Mouse (Mus musculus) embryonic facial prominence, embryonic 15.5 days (tissue): ENCODE measurements around the gene Fhit. TPM values are rescaled to one million over a fixed set of nuclear protein-coding genes. Genes with fewer than 3 reads are reported as not detected.

Source experiments
- ATAC-seq: fragments of 200-750 bp; cut with Nextera tagmentation; 2 replicates; pipeline ENCODE4 v1.8.0; 2017; ENCODE audit warnings: low read depth, moderate TSS enrichment; ENCODE audit not compliant: insufficient number of reproducible peaks, low FRiP score, low TSS enrichment
- H3K27ac ChIP-seq: fragments of 300-500 bp; sonication (generic); replicated peaks from 2 replicates; pipeline ENCODE4 v1.5.1; 2015; ENCODE audit warnings: mild to moderate bottlenecking, inconsistent platforms
- H3K27me3 ChIP-seq: fragments of 300-500 bp; sonication (generic); 2 replicates; pipeline ENCODE4 v1.6.1; 2015; ENCODE audit warnings: inconsistent platforms
- H3K36me3 ChIP-seq: fragments of 300-500 bp; sonication (generic); 2 replicates; pipeline ENCODE4 v1.6.1; 2015; ENCODE audit warnings: mild to moderate bottlenecking, inconsistent platforms
- H3K4me1 ChIP-seq: fragments of 300-500 bp; sonication (generic); 2 replicates; pipeline ENCODE4 v1.6.1; 2015; ENCODE audit warnings: inconsistent platforms
- H3K4me2 ChIP-seq: fragments of 300-500 bp; sonication (generic); replicated peaks from 2 replicates; pipeline ENCODE4 v1.6.1; 2015; ENCODE audit warnings: mild to moderate bottlenecking, inconsistent platforms
- H3K4me3 ChIP-seq: fragments of 300-500 bp; sonication (generic); replicated peaks from 2 replicates; pipeline ENCODE4 v1.5.1; 2015; ENCODE audit warnings: mild to moderate bottlenecking, inconsistent platforms
- H3K9ac ChIP-seq: fragments of 300-500 bp; sonication (generic); 2 replicates; pipeline ENCODE4 v1.6.1; 2015; ENCODE audit warnings: inconsistent platforms
- H3K9me3 ChIP-seq: fragments of 300-500 bp; sonication (generic); replicated peaks from 2 replicates; pipeline ENCODE4 v1.6.1; 2016; ENCODE audit warnings: inconsistent platforms
- WGBS: fragments of 180-500 bp; shearing (Covaris S2); methylation state at CpG from one replicate; pipeline ENCODE4 v1.1.7; 2015; 5-methylcytosine and 5-hydroxymethylcytosine counted together
- polyA plus RNA-seq: library from polyadenylated mRNA; unstranded; fragments of >200 nt; fragmentation: Nextera tagmentation; extraction: Ambion mirVana; gene quantifications from 2 replicates; pipeline ENCODE4 v1.2.1, GENCODE M21; 2015

Gene Fhit
- polyA plus RNA-seq, 1 experiment from 2014 or later = 8.7 TPM

DNA sequence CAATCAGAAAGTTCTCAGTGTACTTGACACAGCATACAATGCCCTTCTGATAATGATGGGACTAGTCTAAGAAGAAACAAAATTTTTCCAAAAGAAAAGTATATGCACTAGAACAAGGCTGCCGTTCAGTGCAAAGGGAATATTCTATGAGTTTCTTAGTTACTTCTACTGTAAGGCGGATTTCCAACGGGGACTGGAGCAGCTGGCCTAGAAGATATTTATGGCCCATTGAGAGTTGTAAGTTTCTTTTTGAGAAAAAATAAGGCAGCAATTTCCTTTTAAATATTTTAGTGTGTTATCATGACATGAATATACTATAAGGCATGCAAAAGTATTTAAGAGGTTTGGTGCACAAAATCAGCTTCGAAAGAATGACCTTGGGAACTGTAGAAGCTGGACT lies 1410.5 kb downstream of the Fhit start:
- no peak overlapping the region for H3K27ac ChIP-seq
- no peaks in the 10 kb centered on the region for H3K27me3 ChIP-seq
- no peak overlapping the region for H3K4me2 ChIP-seq
- no peak for ATAC-seq
- no peaks in the 10 kb centered on the region for H3K4me1 ChIP-seq
- H3K9ac ChIP-seq = no peak overlapping the region
- H3K36me3 ChIP-seq = no peaks in the 10 kb centered on the region
- H3K4me3 ChIP-seq = no peak overlapping the region
- WGBS = 85% methylated on average over 4 of the region's 4 CpGs
- no peaks in the 10 kb centered on the region for H3K9me3 ChIP-seq

DNA sequence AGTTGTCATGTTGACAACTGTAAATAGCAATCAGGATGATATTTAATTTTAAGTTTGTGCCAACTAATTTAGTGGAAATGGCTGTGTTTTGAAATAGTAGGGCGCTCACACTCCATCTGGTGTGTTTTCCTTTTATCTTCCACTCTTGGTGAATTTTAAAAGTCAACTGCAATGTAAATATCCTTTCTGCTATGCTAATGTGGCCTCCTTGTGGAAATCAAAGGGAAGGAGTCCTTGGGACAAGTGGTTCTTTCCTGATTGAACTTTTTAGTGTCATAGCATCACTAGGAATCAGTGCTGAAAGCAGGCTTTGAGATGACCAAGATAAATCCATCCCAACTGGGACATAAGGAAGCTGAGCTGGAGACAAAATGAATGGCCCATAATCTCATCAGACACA lies 1413.1 kb downstream of the Fhit start:
- 86% methylated on average over 1 of the region's 1 CpGs for WGBS

DNA sequence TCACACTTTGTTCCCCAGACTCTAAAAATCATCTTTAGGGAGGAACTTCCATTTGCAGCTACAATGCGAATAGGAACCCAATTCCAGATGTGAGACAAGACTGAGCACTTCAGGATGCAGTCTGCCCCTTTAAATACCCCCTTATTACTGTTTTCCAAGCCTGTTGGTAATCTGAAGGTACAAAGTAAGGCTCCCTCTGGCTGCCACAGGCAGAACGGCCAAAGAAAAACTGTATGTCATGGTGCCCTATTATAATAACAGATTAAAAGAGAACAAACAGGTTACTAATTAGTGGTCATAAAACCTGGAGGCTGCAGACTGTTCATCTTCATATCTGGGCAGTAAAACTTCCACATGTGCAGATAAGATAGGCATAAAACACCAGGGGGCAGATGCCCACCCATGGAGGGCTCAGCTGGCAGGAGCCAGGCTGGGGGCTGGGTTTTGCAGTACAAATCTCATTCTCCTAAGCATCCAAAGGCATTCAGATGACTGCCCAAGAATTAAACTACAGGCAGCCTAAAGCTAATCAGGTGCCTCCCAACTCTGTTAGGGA lies 1439.8 kb downstream of the Fhit start:
- WGBS = 41% methylated on average over 2 of the region's 2 CpGs
- no peak for ATAC-seq

More for the DNA sequence above, 1413.1 kb downstream of the Fhit start:
- H3K9ac ChIP-seq = no peak overlapping the region
- H3K9me3 ChIP-seq = no peaks in the 10 kb centered on the region
- no peak overlapping the region for H3K27ac ChIP-seq
- no peaks in the 10 kb centered on the region for H3K27me3 ChIP-seq
- H3K4me3 ChIP-seq = no peak overlapping the region
- ATAC-seq = no peak
- no peak overlapping the region for H3K4me2 ChIP-seq
- H3K36me3 ChIP-seq = no peaks in the 10 kb centered on the region
- H3K4me1 ChIP-seq = no peaks in the 10 kb centered on the region

DNA sequence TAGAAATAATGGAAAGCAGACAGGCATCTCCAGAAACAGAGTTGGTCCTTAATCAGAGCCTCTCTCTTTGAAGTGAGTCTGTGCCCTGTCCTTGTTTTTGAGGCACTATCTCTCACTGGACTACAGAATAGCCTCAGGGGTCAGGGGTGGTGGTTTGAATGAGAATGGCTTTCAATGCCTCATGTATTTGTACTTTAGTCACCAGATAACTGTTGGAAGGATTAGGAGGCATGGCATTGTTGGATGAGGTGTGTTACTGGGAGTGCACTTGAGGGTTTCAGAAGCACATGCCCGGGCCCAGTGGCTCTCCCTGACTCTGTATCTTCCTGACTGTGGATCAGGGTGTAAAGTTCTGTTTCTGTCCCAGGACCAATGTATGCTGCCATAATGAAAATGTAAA lies 1463.2 kb downstream of the Fhit start:
- no peaks in the 10 kb centered on the region for H3K27me3 ChIP-seq
- H3K4me2 ChIP-seq = no peak overlapping the region
- ATAC-seq = no peak
- H3K4me1 ChIP-seq = no peaks in the 10 kb centered on the region
- H3K27ac ChIP-seq = no peak overlapping the region
- no peaks in the 10 kb centered on the region for H3K9me3 ChIP-seq
- H3K36me3 ChIP-seq = no peaks in the 10 kb centered on the region
- H3K9ac ChIP-seq = no peak overlapping the region
- WGBS = 77% methylated on average over 1 of the region's 1 CpGs
- H3K4me3 ChIP-seq = no peak overlapping the region

More for the DNA sequence above, 1439.8 kb downstream of the Fhit start:
- Histone ChIP-seq H3K9me3 (no peaks in the 10 kb centered on the region), H3K36me3 (no peaks in the 10 kb centered on the region), H3K4me1 (no peaks in the 10 kb centered on the region), H3K4me2 (no peak overlapping the region), H3K4me3 (no peak overlapping the region), H3K27me3 (no peaks in the 10 kb centered on the region), H3K9ac (no peak overlapping the region), H3K27ac (no peak overlapping the region)

DNA sequence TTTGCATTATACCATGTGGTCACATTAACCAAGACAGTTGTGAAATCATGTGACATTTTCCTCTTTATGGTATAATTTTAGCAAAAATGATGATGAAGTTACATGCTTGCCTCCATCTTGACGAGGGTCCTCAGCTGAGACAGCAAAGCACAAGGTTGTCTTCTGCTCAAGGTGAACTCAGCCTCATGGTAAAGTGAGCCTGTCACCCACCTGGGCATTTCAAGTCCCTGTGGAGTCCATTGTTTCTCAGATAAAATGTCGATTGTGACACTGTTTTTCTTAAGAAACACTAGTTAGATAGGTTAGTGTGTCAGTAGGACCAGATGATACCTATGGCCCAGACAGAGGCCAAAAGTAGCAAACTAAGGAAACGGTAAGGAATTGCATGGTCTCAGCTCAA lies 1464.7 kb downstream of the Fhit start:
- WGBS = 81% methylated on average over 3 of the region's 3 CpGs
- Histone ChIP-seq H3K4me3 (no peak overlapping the region), H3K9ac (no peak overlapping the region), H3K9me3 (no peaks in the 10 kb centered on the region), H3K27ac (no peak overlapping the region), H3K27me3 (no peaks in the 10 kb centered on the region), H3K4me1 (no peaks in the 10 kb centered on the region), H3K4me2 (no peak overlapping the region), H3K36me3 (no peaks in the 10 kb centered on the region)
- ATAC-seq = no peak

DNA sequence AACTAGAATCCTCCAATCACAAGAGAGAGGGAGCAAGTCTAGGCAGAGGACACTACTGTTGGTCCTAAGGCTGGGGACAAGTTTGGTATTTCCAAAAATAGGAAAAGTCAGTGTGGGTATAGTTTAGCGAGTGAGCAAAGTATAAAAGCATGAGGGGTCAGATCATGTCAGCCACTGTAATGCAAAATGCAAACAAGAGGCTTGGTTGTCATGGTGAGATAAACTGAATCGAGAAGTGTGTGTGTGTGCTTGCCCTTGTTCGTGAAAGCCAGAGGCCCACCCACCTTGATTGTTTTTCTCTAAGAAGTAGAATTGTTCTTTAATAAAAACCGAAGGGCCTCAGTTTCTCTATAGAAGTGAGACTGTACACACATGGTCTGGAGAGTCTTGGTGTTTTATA lies 1465.8 kb downstream of the Fhit start:
- H3K4me2 ChIP-seq = no peak overlapping the region
- H3K9me3 ChIP-seq = no peaks in the 10 kb centered on the region
- no peaks in the 10 kb centered on the region for H3K4me1 ChIP-seq
- no peak overlapping the region for H3K4me3 ChIP-seq
- H3K36me3 ChIP-seq = no peaks in the 10 kb centered on the region
- 60% methylated on average over 4 of the region's 4 CpGs for WGBS
- ATAC-seq = no peak
- H3K27ac ChIP-seq = no peak overlapping the region
- H3K27me3 ChIP-seq = no peaks in the 10 kb centered on the region
- H3K9ac ChIP-seq = no peak overlapping the region

DNA sequence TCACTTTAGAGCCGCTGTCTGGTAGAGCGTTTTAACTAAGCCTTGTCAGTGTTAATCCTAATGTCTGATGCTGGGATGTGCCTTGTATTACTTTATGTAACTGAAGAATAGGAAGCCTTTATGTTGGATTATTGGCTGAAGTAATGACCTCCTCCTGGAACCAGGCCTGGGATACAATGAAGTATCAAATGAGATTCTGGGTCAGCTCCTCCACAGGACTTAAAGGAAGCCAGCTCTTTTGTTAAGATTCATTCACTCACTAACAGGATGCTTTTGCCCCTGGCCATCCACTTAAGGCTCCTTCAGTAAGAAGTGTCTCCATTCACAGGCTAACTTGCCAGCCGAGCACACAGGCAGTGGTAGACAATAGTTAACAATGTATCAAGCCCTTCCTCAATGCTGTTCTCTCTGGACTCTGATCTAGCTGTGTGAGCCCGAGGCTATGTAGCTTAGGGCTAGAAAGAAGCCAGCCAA lies 1466.6 kb downstream of the Fhit start:
- no peak overlapping the region for H3K27ac ChIP-seq
- WGBS = 55% methylated on average over 4 of the region's 4 CpGs
- ATAC-seq = no peak
- no peaks in the 10 kb centered on the region for H3K27me3 ChIP-seq
- H3K9me3 ChIP-seq = no peaks in the 10 kb centered on the region
- no peaks in the 10 kb centered on the region for H3K36me3 ChIP-seq
- no peak overlapping the region for H3K4me2 ChIP-seq
- H3K4me1 ChIP-seq = no peaks in the 10 kb centered on the region
- H3K4me3 ChIP-seq = no peak overlapping the region
- H3K9ac ChIP-seq = no peak overlapping the region

DNA sequence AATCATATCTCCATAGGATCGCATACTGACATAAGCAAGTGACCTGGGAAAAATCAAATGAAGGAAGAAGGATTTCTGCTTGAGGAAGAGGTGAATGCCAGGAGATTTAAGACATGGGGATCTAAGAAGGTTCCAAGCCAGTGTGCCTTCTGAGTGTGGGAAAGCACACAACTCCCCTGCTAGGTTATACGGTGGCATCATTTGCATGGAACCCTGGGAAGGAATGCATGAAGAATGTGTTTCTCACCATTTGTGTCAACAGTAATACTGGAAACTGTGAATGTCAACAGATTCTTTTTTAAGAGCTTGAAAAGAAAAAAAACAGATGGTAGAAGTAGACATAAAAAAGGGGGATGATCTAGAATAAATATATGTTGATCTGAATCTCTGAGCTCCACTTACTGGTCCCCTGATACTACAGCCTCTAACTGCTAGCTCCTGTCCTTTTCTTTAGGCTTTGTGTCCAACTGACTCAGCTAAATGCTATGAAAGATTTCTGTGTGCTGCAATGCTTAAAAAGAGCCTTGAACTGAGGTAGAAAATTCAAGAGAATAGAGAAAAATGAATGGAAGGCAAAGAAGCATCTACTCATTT lies 1473.1 kb downstream of the Fhit start:
- no peak overlapping the region for H3K4me3 ChIP-seq
- no peak overlapping the region for H3K4me2 ChIP-seq
- 66% methylated on average over 2 of the region's 2 CpGs for WGBS
- no peaks in the 10 kb centered on the region for H3K4me1 ChIP-seq
- H3K27ac ChIP-seq = no peak overlapping the region
- H3K36me3 ChIP-seq = no peaks in the 10 kb centered on the region
- H3K9ac ChIP-seq = no peak overlapping the region
- no peaks in the 10 kb centered on the region for H3K27me3 ChIP-seq
- no peaks in the 10 kb centered on the region for H3K9me3 ChIP-seq
- ATAC-seq = no peak

DNA sequence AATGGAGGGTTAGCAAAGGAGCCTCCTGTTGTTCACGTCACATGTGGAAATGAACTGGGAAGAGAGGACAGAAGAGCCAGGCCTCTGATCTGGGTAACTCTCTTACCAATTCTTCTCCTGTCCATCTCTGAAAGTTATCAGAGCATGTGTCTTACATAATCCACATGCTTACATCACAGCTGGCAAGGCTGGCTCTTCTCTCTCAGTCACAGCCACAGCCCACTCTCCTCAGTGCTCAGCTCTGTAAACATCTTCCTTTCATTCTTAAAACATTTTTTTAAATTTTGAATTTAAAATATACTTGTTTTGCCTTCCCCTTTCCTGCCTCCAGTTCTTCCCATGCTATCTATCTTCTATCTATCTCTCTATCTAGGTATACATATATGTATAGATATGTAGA lies 1477.5 kb downstream of the Fhit start:
- no peak overlapping the region for H3K4me2 ChIP-seq
- ATAC-seq = no peak
- 65% methylated on average over 1 of the region's 1 CpGs for WGBS

DNA sequence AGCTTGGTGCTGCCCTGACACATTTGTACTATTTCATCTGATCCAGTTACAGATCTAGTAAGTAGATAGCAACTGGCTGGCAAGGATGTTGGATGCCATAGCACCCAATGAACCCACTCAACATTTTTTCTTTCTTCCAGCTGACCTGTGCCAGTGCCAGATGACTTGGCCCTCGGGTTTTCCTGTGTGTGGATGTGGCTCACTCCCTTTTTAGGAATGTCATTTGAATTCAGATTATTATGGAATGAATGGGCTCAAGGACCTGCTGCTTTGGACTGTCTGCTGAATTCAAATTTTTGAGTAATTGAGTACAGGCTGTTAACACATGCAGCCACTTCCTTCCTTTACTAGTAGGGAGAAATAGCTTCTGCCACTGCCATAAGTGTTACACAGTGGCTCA lies 1489.1 kb downstream of the Fhit start:
- H3K9me3 ChIP-seq = no peaks in the 10 kb centered on the region
- H3K27me3 ChIP-seq = no peaks in the 10 kb centered on the region
- H3K27ac ChIP-seq = no peak overlapping the region
- no peaks in the 10 kb centered on the region for H3K36me3 ChIP-seq
- H3K4me3 ChIP-seq = no peak overlapping the region
- 57% methylated on average over 1 of the region's 1 CpGs for WGBS
- no peak for ATAC-seq
- no peak overlapping the region for H3K9ac ChIP-seq
- no peaks in the 10 kb centered on the region for H3K4me1 ChIP-seq
- H3K4me2 ChIP-seq = no peak overlapping the region

More for the DNA sequence above, 1477.5 kb downstream of the Fhit start:
- Histone ChIP-seq H3K36me3 (no peaks in the 10 kb centered on the region), H3K27me3 (no peaks in the 10 kb centered on the region), H3K27ac (no peak overlapping the region), H3K4me3 (no peak overlapping the region), H3K9me3 (no peaks in the 10 kb centered on the region), H3K4me1 (no peaks in the 10 kb centered on the region), H3K9ac (no peak overlapping the region)

DNA sequence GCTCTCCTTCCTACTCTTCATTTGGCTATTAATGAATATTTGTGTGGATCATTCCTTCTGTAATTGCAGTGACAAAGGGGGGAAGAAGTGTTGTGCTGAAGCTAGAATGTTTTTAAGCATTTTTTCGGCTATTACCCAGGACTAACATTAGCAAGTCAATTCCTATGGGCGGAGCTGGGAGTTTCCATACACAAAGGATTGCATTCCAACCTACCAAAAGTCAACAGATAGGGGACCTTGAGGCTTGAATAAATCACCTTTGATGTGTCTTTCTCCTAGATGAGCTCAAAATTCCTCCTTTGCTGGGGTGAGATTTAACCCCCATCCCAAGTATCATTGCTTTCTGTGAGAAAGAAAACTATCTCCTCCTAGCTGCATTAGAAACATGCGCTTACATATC lies 1490.1 kb downstream of the Fhit start:
- H3K4me2 ChIP-seq = no peak overlapping the region
- WGBS = 66% methylated on average over 3 of the region's 3 CpGs
- no peaks in the 10 kb centered on the region for H3K27me3 ChIP-seq
- no peak overlapping the region for H3K27ac ChIP-seq
- no peaks in the 10 kb centered on the region for H3K9me3 ChIP-seq
- no peaks in the 10 kb centered on the region for H3K4me1 ChIP-seq
- ATAC-seq = no peak
- H3K36me3 ChIP-seq = no peaks in the 10 kb centered on the region
- H3K4me3 ChIP-seq = no peak overlapping the region
- no peak overlapping the region for H3K9ac ChIP-seq

DNA sequence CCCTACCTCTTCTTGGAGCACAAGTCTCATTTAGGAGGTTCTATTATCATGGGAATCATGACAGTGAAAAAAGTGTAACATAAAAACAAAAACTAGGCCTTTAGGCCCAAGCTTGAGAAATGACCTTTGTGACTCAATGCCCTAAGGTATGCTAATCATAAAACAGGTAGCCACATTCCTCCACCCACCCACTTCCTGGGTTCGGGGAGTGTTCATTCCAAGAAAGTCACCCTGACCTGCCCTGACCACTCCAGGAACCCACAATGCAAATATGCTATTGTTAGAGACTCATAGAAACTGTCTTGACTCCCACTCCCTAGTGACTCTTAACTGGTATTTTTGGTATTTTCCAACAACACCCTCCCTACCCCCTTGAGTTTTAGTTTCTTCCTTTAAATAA lies 1492.1 kb downstream of the Fhit start:
- Histone ChIP-seq H3K4me1 (no peaks in the 10 kb centered on the region), H3K27me3 (no peaks in the 10 kb centered on the region), H3K9ac (no peak overlapping the region), H3K9me3 (no peaks in the 10 kb centered on the region), H3K4me3 (no peak overlapping the region), H3K4me2 (no peak overlapping the region), H3K36me3 (no peaks in the 10 kb centered on the region), H3K27ac (no peak overlapping the region)
- 73% methylated on average over 1 of the region's 1 CpGs for WGBS
- ATAC-seq = no peak
